Mouse (Mus musculus) heart, postnatal 0 days (tissue): Measurements from ENCODE around the gene Gtpbp3.

Source experiments
- CTCF ChIP-seq: IDR thresholded peaks from 2 replicates; pipeline ENCODE4 v1.5.1; 2016; ENCODE audit warnings: antibody characterized with exemption, control low read depth, low read depth
- EP300 ChIP-seq: IDR thresholded peaks from 2 replicates; pipeline ENCODE4 v1.6.1; 2016; ENCODE audit warnings: antibody characterized with exemption, low read depth

- TF ChIP-seq CTCF, result no peak
- no peak for TF ChIP-seq EP300
Observed at GRCm38 (mm10) chr8:71509316-71509715, 21.4 kb downstream of the Gtpbp3 start.
